11 mouse cellular contexts compared by ENCODE assay signal in the genomic region with DNA sequence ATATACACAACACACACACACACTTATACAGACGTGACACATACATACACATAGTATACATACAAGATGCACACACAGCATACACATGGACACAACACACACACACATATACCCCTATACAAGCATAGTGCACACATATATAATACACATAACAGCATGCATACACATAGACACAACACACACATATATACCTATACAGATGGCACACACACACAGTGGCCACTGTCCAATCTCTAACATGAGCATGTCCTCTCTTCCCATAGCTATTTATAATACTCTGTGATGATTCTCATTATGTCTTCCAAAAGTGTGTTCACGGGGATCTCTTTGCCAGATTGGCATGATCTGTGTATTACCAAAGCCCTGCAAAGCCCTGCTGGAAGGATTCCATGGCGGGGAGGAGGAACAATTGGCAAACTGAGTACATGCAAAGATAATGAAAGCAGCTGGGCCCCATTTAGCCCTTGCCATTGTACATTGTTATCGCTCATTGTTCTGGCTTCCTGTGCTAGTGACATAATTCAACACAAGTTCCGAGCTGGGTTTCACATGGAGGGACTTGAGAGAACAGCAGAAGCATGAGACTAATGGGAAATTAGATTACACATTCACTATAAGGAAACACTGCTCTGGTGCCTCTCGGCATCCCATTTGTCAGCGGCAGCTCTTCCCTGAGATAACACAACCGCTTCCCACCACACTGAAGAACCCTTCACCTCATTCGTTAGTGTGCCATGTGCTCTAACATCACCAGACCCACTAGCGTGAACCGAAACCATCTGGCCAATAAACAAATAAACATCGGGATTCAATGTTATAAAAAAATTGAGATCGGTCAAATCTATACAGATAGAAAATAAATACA.
DNase-seq lines count a peak whose midpoint lies in the region; ATAC-seq and TF ChIP-seq lines count a peak whose summit lies in the region.
"Had no signal": no experiment of that assay in that cellular context is flagged by ENCODE, and none has a peak within 500 bp of the region (broad histone marks: within the 10 kb centered on the region; RNA-seq: fewer than 3 reads in every experiment).

No protein-coding gene starts in this region.

- no peaks in the 10 kb centered on the region for H3K9me3 ChIP-seq in liver, embryonic 12.5 days (replicated peaks)
- H3K9me3 ChIP-seq: G1E; limb, embryonic 13.5 days had no signal

- H3K4me2 ChIP-seq in liver, embryonic 12.5 days, result no peak overlapping the region
- H3K4me2 ChIP-seq: limb, embryonic 13.5 days had no signal

- TF ChIP-seq CTCF in liver, adult 2 months (IDR thresholded peaks at IDR 0.05; ENCODE audit: low read depth, low read length), result no peak

- H3K27ac ChIP-seq in liver, adult 2 months (replicated peaks; ENCODE audit: insufficient read depth, low read depth, low read length), result no peak overlapping the region
- H3K27ac ChIP-seq in liver, embryonic 12.5 days, result no peak overlapping the region
- H3K27ac ChIP-seq: limb, embryonic 13.5 days had no signal

- 72% methylated on average over 13 of the region's 13 CpGs for WGBS in liver, adult 2 months
- WGBS in liver, embryonic 12.5 days (ENCODE audit: insufficient replicate concordance), result 60% methylated on average over 13 of the region's 13 CpGs

- H3K4me1 ChIP-seq in liver, adult 2 months (ENCODE audit: control insufficient read depth, insufficient read depth, low read length), result no peaks in the 10 kb centered on the region
- no peaks in the 10 kb centered on the region for H3K4me1 ChIP-seq in liver, embryonic 12.5 days
- H3K4me1 ChIP-seq: limb, embryonic 13.5 days had no signal

- H3K36me3 ChIP-seq in liver, adult 2 months (ENCODE audit: control insufficient read depth, insufficient read depth, low read length), result no peaks in the 10 kb centered on the region
- no peaks in the 10 kb centered on the region for H3K36me3 ChIP-seq in liver, embryonic 12.5 days
- H3K36me3 ChIP-seq: G1E; limb, embryonic 13.5 days had no signal

- H3K4me3 ChIP-seq in liver, adult 2 months (ENCODE audit: insufficient read depth, low read depth, low read length), result no peak overlapping the region
- no peak overlapping the region for H3K4me3 ChIP-seq in liver, embryonic 12.5 days
- H3K4me3 ChIP-seq: limb, embryonic 13.5 days had no signal

- no peak for TF ChIP-seq POLR2A in liver, adult 2 months (IDR thresholded peaks at IDR 0.05; ENCODE audit: extremely low read depth, insufficient read depth, low read length)

- peak; percentile 45 to 54 for DNase-seq in cerebellum, postnatal 10 days
- DNase-seq in liver, adult 2 months (ENCODE audit: extremely low read depth, low read depth, low spot score), result peak; percentile 0
- peak; percentile 22 for DNase-seq in R1 (ENCODE audit: low read depth, low spot score)
- peak; percentile 11 for DNase-seq in layer of hippocampus, adult 9-10 months (ENCODE audit: low spot score)
- no peak for DNase-seq in frontal cortex, adult 2 months (ENCODE audit: extremely low spot score in 1 of 2, low spot score in 1 of 2)
- no peak for DNase-seq in adrenal gland, postnatal 36 days
- DNase-seq: kidney, postnatal 10 days had no signal

- no peak overlapping the region for H3K9ac ChIP-seq in liver, adult 2 months (ENCODE audit: low read depth, low read length)
- H3K9ac ChIP-seq in liver, embryonic 12.5 days, result no peak overlapping the region
- H3K9ac ChIP-seq: limb, embryonic 13.5 days had no signal

- no peaks in the 10 kb centered on the region for H3K27me3 ChIP-seq in liver, adult 2 months (ENCODE audit: control insufficient read depth, insufficient read depth, low read length)
- no peaks in the 10 kb centered on the region for H3K27me3 ChIP-seq in liver, embryonic 12.5 days (replicated peaks)
- H3K27me3 ChIP-seq: limb, embryonic 13.5 days had no signal

- ATAC-seq in cerebellum, adult (ENCODE audit: insufficient number of reproducible peaks, low FRiP score, low TSS enrichment), result no peak
- ATAC-seq in liver, embryonic 12.5 days, result no peak

- no peaks in the 10 kb centered on the region for H3K79me2 ChIP-seq in liver, adult 2 months (ENCODE audit: control insufficient read depth, insufficient read depth, low read length)

Comparison
In these comparisons a context has a peak if more than half of its experiments do, and no peak if none do; other contexts are left out.
1. DNase-seq: peak in cerebellum, postnatal 10 days (2 of 2), liver, adult 2 months (single experiment), R1 (single experiment) and layer of hippocampus, adult 9-10 months (single experiment); none in frontal cortex, adult 2 months (0 of 2) and adrenal gland, postnatal 36 days (0 of 2).